Mouse (Mus musculus): ENCODE measurements around the gene Fam126a. TPM values are rescaled to one million over a fixed set of nuclear protein-coding genes. Genes with fewer than 3 reads are reported as not detected.

Fam126a gene
- polyA plus RNA-seq, 1 experiment, result 28.5 TPM

- TF ChIP-seq CTCF (IDR thresholded peaks at IDR 0.05; ENCODE audit: borderline replicate concordance, extremely low read depth, insufficient read depth, insufficient read length) (no peak), POLR2A (IDR thresholded peaks at IDR 0.05; ENCODE audit: borderline replicate concordance, extremely low read depth, insufficient read depth, insufficient read length, poor library complexity, severe bottlenecking) (no peak)
- DNase-seq (ENCODE audit: low read depth), result no peak
Observed at GRCm38 (mm10) chr5:24054382-24054781, 23.9 kb upstream of the Fam126a start.

GRCm38 (mm10) chr5:24053245-24054190 is 23.0 kb upstream of the Fam126a start:
- TF ChIP-seq POLR2A (IDR thresholded peaks at IDR 0.05; ENCODE audit: borderline replicate concordance, extremely low read depth, insufficient read depth, insufficient read length, poor library complexity, severe bottlenecking) (no peak), CTCF (IDR thresholded peaks at IDR 0.05; ENCODE audit: borderline replicate concordance, extremely low read depth, insufficient read depth, insufficient read length) (no peak)
- peak; percentile 63 for DNase-seq (ENCODE audit: low read depth)

- TF ChIP-seq CTCF (IDR thresholded peaks at IDR 0.05; ENCODE audit: borderline replicate concordance, extremely low read depth, insufficient read depth, insufficient read length), result no peak
- no peak for TF ChIP-seq POLR2A (IDR thresholded peaks at IDR 0.05; ENCODE audit: borderline replicate concordance, extremely low read depth, insufficient read depth, insufficient read length, poor library complexity, severe bottlenecking)
- DNase-seq (ENCODE audit: low read depth), result no peak
Observed at GRCm38 (mm10) chr5:24051755-24052675, 21.5 kb upstream of the Fam126a start.

- no peak for DNase-seq (ENCODE audit: low read depth)
- TF ChIP-seq CTCF (IDR thresholded peaks at IDR 0.05; ENCODE audit: borderline replicate concordance, extremely low read depth, insufficient read depth, insufficient read length), result no peak
- no peak for TF ChIP-seq POLR2A (IDR thresholded peaks at IDR 0.05; ENCODE audit: borderline replicate concordance, extremely low read depth, insufficient read depth, insufficient read length, poor library complexity, severe bottlenecking)
Observed at GRCm38 (mm10) chr5:24047821-24048220, 17.3 kb upstream of the Fam126a start.

GRCm38 (mm10) chr5:24047001-24047400 is 16.5 kb upstream of the Fam126a start:
- DNase-seq (ENCODE audit: low read depth), result no peak
- TF ChIP-seq POLR2A (IDR thresholded peaks at IDR 0.05; ENCODE audit: borderline replicate concordance, extremely low read depth, insufficient read depth, insufficient read length, poor library complexity, severe bottlenecking) (no peak), CTCF (IDR thresholded peaks at IDR 0.05; ENCODE audit: borderline replicate concordance, extremely low read depth, insufficient read depth, insufficient read length) (no peak)

GRCm38 (mm10) chr5:24045998-24046631 is 15.6 kb upstream of the Fam126a start:
- DNase-seq (ENCODE audit: low read depth), result peak; percentile 90
- TF ChIP-seq CTCF (IDR thresholded peaks at IDR 0.05; ENCODE audit: borderline replicate concordance, extremely low read depth, insufficient read depth, insufficient read length) (no peak), POLR2A (IDR thresholded peaks at IDR 0.05; ENCODE audit: borderline replicate concordance, extremely low read depth, insufficient read depth, insufficient read length, poor library complexity, severe bottlenecking) (no peak)

- TF ChIP-seq POLR2A (IDR thresholded peaks at IDR 0.05; ENCODE audit: borderline replicate concordance, extremely low read depth, insufficient read depth, insufficient read length, poor library complexity, severe bottlenecking) (no peak), CTCF (IDR thresholded peaks at IDR 0.05; ENCODE audit: borderline replicate concordance, extremely low read depth, insufficient read depth, insufficient read length) (no peak)
- no peak for DNase-seq (ENCODE audit: low read depth)
Observed at GRCm38 (mm10) chr5:24044387-24044786, 13.9 kb upstream of the Fam126a start.

GRCm38 (mm10) chr5:24043367-24043766 is 12.9 kb upstream of the Fam126a start:
- no peak for DNase-seq (ENCODE audit: low read depth)
- TF ChIP-seq POLR2A (IDR thresholded peaks at IDR 0.05; ENCODE audit: borderline replicate concordance, extremely low read depth, insufficient read depth, insufficient read length, poor library complexity, severe bottlenecking) (no peak), CTCF (IDR thresholded peaks at IDR 0.05; ENCODE audit: borderline replicate concordance, extremely low read depth, insufficient read depth, insufficient read length) (no peak)

- TF ChIP-seq POLR2A (IDR thresholded peaks at IDR 0.05; ENCODE audit: borderline replicate concordance, extremely low read depth, insufficient read depth, insufficient read length, poor library complexity, severe bottlenecking) (no peak), CTCF (IDR thresholded peaks at IDR 0.05; ENCODE audit: borderline replicate concordance, extremely low read depth, insufficient read depth, insufficient read length) (no peak)
- DNase-seq (ENCODE audit: low read depth), result no peak
Observed at GRCm38 (mm10) chr5:24041341-24041852, 10.9 kb upstream of the Fam126a start.

GRCm38 (mm10) chr5:24040601-24041000 is 10.1 kb upstream of the Fam126a start:
- DNase-seq (ENCODE audit: low read depth), result no peak
- TF ChIP-seq CTCF (IDR thresholded peaks at IDR 0.05; ENCODE audit: borderline replicate concordance, extremely low read depth, insufficient read depth, insufficient read length), result no peak

- TF ChIP-seq CTCF (IDR thresholded peaks at IDR 0.05; ENCODE audit: borderline replicate concordance, extremely low read depth, insufficient read depth, insufficient read length) (no peak), POLR2A (IDR thresholded peaks at IDR 0.05; ENCODE audit: borderline replicate concordance, extremely low read depth, insufficient read depth, insufficient read length, poor library complexity, severe bottlenecking) (no peak)
- no peak for DNase-seq (ENCODE audit: low read depth)
Observed at GRCm38 (mm10) chr5:24039423-24039822, 8.9 kb upstream of the Fam126a start.
